Mouse (Mus musculus) embryonic facial prominence, embryonic 10.5 days (tissue): ENCODE results near the gene Actl10. TPM values are rescaled to one million over a fixed set of nuclear protein-coding genes. Genes with fewer than 3 reads are reported as not detected.

ENCODE experiments used
- DNase-seq: peaks from one replicate; pipeline ENCODE4 v3.0.0-alpha.2; 2017; ENCODE audit warnings: low spot score
- H3K27ac ChIP-seq: fragments of 300-500 bp; sonication (generic); replicated peaks from 2 replicates; pipeline ENCODE4 v1.5.1; 2016; ENCODE audit warnings: mild to moderate bottlenecking
- H3K27me3 ChIP-seq: fragments of 300-500 bp; sonication (generic); replicated peaks from 2 replicates; pipeline ENCODE4 v1.6.1; 2016; ENCODE audit warnings: low read depth, mild to moderate bottlenecking; ENCODE audit not compliant: poor library complexity, severe bottlenecking
- H3K36me3 ChIP-seq: fragments of 300-500 bp; sonication (generic); replicated peaks from 2 replicates; pipeline ENCODE4 v1.6.1; 2016; ENCODE audit warnings: mild to moderate bottlenecking, moderate library complexity
- H3K4me1 ChIP-seq: fragments of 300-500 bp; sonication (generic); 2 replicates; pipeline ENCODE4 v1.6.1; 2016
- H3K4me3 ChIP-seq: fragments of 300-500 bp; sonication (generic); 2 replicates; pipeline ENCODE4 v1.5.1; 2016; ENCODE audit warnings: mild to moderate bottlenecking, moderate library complexity
- H3K9me3 ChIP-seq: fragments of 300-500 bp; sonication (generic); 2 replicates; pipeline ENCODE4 v1.6.1; 2016; ENCODE audit warnings: mild to moderate bottlenecking
- WGBS: fragments of 180-500 bp; shearing (Covaris S2); methylation state at CpG from one replicate; pipeline ENCODE4 v1.1.7; 2016; 5-methylcytosine and 5-hydroxymethylcytosine counted together
- polyA plus RNA-seq: library from polyadenylated mRNA; unstranded; fragments of >200 nt; fragmentation: Nextera tagmentation; extraction: Ambion mirVana; gene quantifications from 2 replicates; pipeline ENCODE4 v1.2.1, GENCODE M21; 2016

Actl10 gene
- polyA plus RNA-seq, 1 experiment from 2014 or later: 0.19 TPM

GRCm38 (mm10) chr2:154591239-154591638 is 39.7 kb downstream of the Actl10 start:
- Histone ChIP-seq H3K27me3 (no peaks in the 10 kb centered on the region), H3K27ac (no peak overlapping the region), H3K4me3 (no peak overlapping the region), H3K4me1 (no peaks in the 10 kb centered on the region), H3K36me3 (peaks cover 10% of the 10 kb centered on the region), H3K9me3 (0 out of 2 replicates have a peak, but pooled peaks cover 2% of the 10 kb centered on the region)
- 78% methylated on average over 3 of the region's 3 CpGs for WGBS
- DNase-seq: no peak

GRCm38 (mm10) chr2:154593025-154593424 is 41.4 kb downstream of the Actl10 start:
- Histone ChIP-seq H3K36me3 (peaks cover 7% of the 10 kb centered on the region; the same call in 1 of the 2 replicates), H3K27ac (no peak overlapping the region), H3K4me1 (no peaks in the 10 kb centered on the region), H3K27me3 (no peaks in the 10 kb centered on the region), H3K9me3 (0 out of 2 replicates have a peak, but pooled peaks cover 2% of the 10 kb centered on the region), H3K4me3 (no peak overlapping the region)
- WGBS: 66% methylated on average over 3 of the region's 3 CpGs
- DNase-seq: no peak

- 85% methylated on average over 5 of the region's 5 CpGs for WGBS
- no peaks in the 10 kb centered on the region for H3K4me1 ChIP-seq
- H3K36me3 ChIP-seq: peaks cover 7% of the 10 kb centered on the region; the same call in 1 of the 2 replicates
- no peak overlapping the region for H3K4me3 ChIP-seq
- no peak for DNase-seq
- H3K27me3 ChIP-seq: no peaks in the 10 kb centered on the region
- 0 out of 2 replicates have a peak, but pooled peaks cover 2% of the 10 kb centered on the region for H3K9me3 ChIP-seq
- no peak overlapping the region for H3K27ac ChIP-seq
Measured at GRCm38 (mm10) chr2:154595775-154596174, 44.2 kb downstream of the Actl10 start.

GRCm38 (mm10) chr2:154597399-154597798 is 45.8 kb downstream of the Actl10 start:
- Histone ChIP-seq H3K36me3 (peaks cover 7% of the 10 kb centered on the region; the same call in 1 of the 2 replicates), H3K27ac (no peak overlapping the region), H3K9me3 (0 out of 2 replicates have a peak, but pooled peaks cover 2% of the 10 kb centered on the region), H3K4me3 (no peak overlapping the region), H3K27me3 (no peaks in the 10 kb centered on the region), H3K4me1 (no peaks in the 10 kb centered on the region)
- no peak for DNase-seq
- WGBS: 84% methylated on average over 3 of the region's 3 CpGs

- Histone ChIP-seq H3K27ac (no peak overlapping the region), H3K4me1 (peaks cover 14% of the 10 kb centered on the region), H3K36me3 (no peaks in the 10 kb centered on the region), H3K27me3 (no peaks in the 10 kb centered on the region), H3K9me3 (no peaks in the 10 kb centered on the region), H3K4me3 (no peak overlapping the region)
- DNase-seq: no peak
- 74% methylated on average over 6 of the region's 6 CpGs for WGBS
Measured at GRCm38 (mm10) chr2:154600586-154600985, 49.0 kb downstream of the Actl10 start.

- H3K36me3 ChIP-seq: no peaks in the 10 kb centered on the region
- WGBS: 76% methylated on average over 3 of the region's 3 CpGs
- peaks cover 14% of the 10 kb centered on the region for H3K4me1 ChIP-seq
- DNase-seq: no peak
- no peaks in the 10 kb centered on the region for H3K27me3 ChIP-seq
- no peaks in the 10 kb centered on the region for H3K9me3 ChIP-seq
- no peak overlapping the region for H3K4me3 ChIP-seq
- no peak overlapping the region for H3K27ac ChIP-seq
Measured at GRCm38 (mm10) chr2:154601324-154601723, 49.7 kb downstream of the Actl10 start.

Other genes with a start within 250 kb of the Actl10 start
- gene Bpifb9b, start 244.5 kb upstream of the Actl10 start, polyA plus RNA-seq: not detected in 2 replicates
- gene Cdk5rap1, start 178.8 kb upstream of the Actl10 start, polyA plus RNA-seq: 15.1 and 15.8 TPM in 2 replicates
- gene Snta1, start 143.7 kb upstream of the Actl10 start, polyA plus RNA-seq: 3.0 and 3.9 TPM in 2 replicates
- 68.8 and 72.2 TPM in 2 replicates for gene Cbfa2t2, start 115.3 kb upstream of the Actl10 start, polyA plus RNA-seq
- gene 1700003F12Rik, start 4.7 kb upstream of the Actl10 start, polyA plus RNA-seq: 1.3 and 2.9 TPM in 2 replicates
- 3.2 and 3.6 TPM in 2 replicates for gene Necab3, start 7.1 kb downstream of the Actl10 start, polyA plus RNA-seq
- gene E2f1, start 18.1 kb downstream of the Actl10 start, polyA plus RNA-seq: 25.2 and 26.0 TPM in 2 replicates
- 11.6 and 13.8 TPM in 2 replicates for gene Pxmp4, start 51.9 kb downstream of the Actl10 start, polyA plus RNA-seq
- gene Zfp341, start 61.5 kb downstream of the Actl10 start, polyA plus RNA-seq: 1.1 TPM in 2 replicates
- not detected in 2 replicates for gene 4930519P11Rik, start 61.7 kb downstream of the Actl10 start, polyA plus RNA-seq
- gene Chmp4b, start 99.9 kb downstream of the Actl10 start, polyA plus RNA-seq: 12.8 and 14.7 TPM in 2 replicates
- not detected in 2 replicates for gene Gm14214, start 218.3 kb downstream of the Actl10 start, polyA plus RNA-seq
- gene Raly, start 239.3 kb downstream of the Actl10 start, polyA plus RNA-seq: 52.8 and 53.1 TPM in 2 replicates
- 1.5 and 2.3 TPM in 2 replicates for gene a, start 239.6 kb downstream of the Actl10 start, polyA plus RNA-seq